Mouse (Mus musculus) layer of hippocampus, postnatal 25 days (tissue): Measurements from ENCODE around the gene Slc50a1. TPM values are rescaled to one million over a fixed set of nuclear protein-coding genes. Genes with fewer than 3 reads are reported as not detected.

Experiments
- DNase-seq, 2 experiments: peaks; one replicate each; pipeline ENCODE4 v3.0.0; 2022; ENCODE audit warnings: mixed read lengths in 2 of 2, low spot score in 1 of 2; ENCODE audit errors: extremely low spot score in 1 of 2
- total RNA-seq, 2 experiments: library from RNA; stranded (reverse); gene quantifications; 2 replicates each; pipeline ENCODE4 v1.2.3; 2021

Slc50a1 gene
- total RNA-seq, 2 experiments from 2014 or later = 39.5 to 49.3 TPM

- no peak for DNase-seq
Observed at GRCm38 (mm10) chr3:89236516-89236915, 33.9 kb downstream of the Slc50a1 start.

GRCm38 (mm10) chr3:89233562-89234110, 36.7 kb downstream of the Slc50a1 start:
- DNase-seq = no peak

- no peak for DNase-seq
Observed at GRCm38 (mm10) chr3:89232614-89233013, 37.8 kb downstream of the Slc50a1 start.

- no peak for DNase-seq
Observed at GRCm38 (mm10) chr3:89231772-89232275, 38.5 kb downstream of the Slc50a1 start.

- no peak for DNase-seq
Observed at GRCm38 (mm10) chr3:89231345-89231744, 39.0 kb downstream of the Slc50a1 start.

- DNase-seq = no peak
Observed at GRCm38 (mm10) chr3:89230561-89230960, 39.8 kb downstream of the Slc50a1 start.

- DNase-seq = no peak
Observed at GRCm38 (mm10) chr3:89229276-89229675, 41.1 kb downstream of the Slc50a1 start.

GRCm38 (mm10) chr3:89228836-89229235, 41.5 kb downstream of the Slc50a1 start, which contains the start of gene Muc1:
Muc1 (plus strand) TSS chr3:89229057.
- DNase-seq = no peak

GRCm38 (mm10) chr3:89228180-89228549, 42.2 kb downstream of the Slc50a1 start:
- peak; percentile 77 to 92 for DNase-seq

- peak; percentile 74 to 80 for DNase-seq
Observed at GRCm38 (mm10) chr3:89227307-89228179, 42.8 kb downstream of the Slc50a1 start.

- DNase-seq = no peak
Observed at GRCm38 (mm10) chr3:89226900-89227299, 43.5 kb downstream of the Slc50a1 start, which contains the start of gene Mtx1. Mtx1 (minus strand) TSS chr3:89227088.

- no peak for DNase-seq
Observed at GRCm38 (mm10) chr3:89226361-89226760, 44.0 kb downstream of the Slc50a1 start.

GRCm38 (mm10) chr3:89225918-89226317, 44.5 kb downstream of the Slc50a1 start:
- DNase-seq = no peak

- DNase-seq = no peak
Observed at GRCm38 (mm10) chr3:89225321-89225815, 45.0 kb downstream of the Slc50a1 start.

- no peak for DNase-seq
Observed at GRCm38 (mm10) chr3:89224796-89225195, 45.6 kb downstream of the Slc50a1 start.

- no peak for DNase-seq
Observed at GRCm38 (mm10) chr3:89221167-89221566, 49.2 kb downstream of the Slc50a1 start.

GRCm38 (mm10) chr3:89219546-89219945, 50.8 kb downstream of the Slc50a1 start:
- DNase-seq = no peak

GRCm38 (mm10) chr3:89218271-89218670, 52.1 kb downstream of the Slc50a1 start:
- DNase-seq = no peak
